24 mouse cellular contexts compared by ENCODE assay signal in genomic region chr3:85663826-85664225, GRCm38 (mm10).
DNase-seq lines count a peak whose midpoint lies in the region; ATAC-seq and TF ChIP-seq lines count a peak whose summit lies in the region.
"Had no signal": no experiment of that assay in that cellular context is flagged by ENCODE, and none has a peak within 500 bp of the region (broad histone marks: within the 10 kb centered on the region; RNA-seq: fewer than 3 reads in every experiment).

No protein-coding gene starts in this region.

- no peaks in the 10 kb centered on the region for H3K9me3 ChIP-seq in kidney, embryonic 14.5 days (ENCODE audit: control insufficient read depth, low read length)
- no peaks in the 10 kb centered on the region for H3K9me3 ChIP-seq in kidney, postnatal 0 days (replicated peaks; ENCODE audit: low read length)
- H3K9me3 ChIP-seq in embryonic facial prominence, embryonic 10.5 days = no peaks in the 10 kb centered on the region
- H3K9me3 ChIP-seq: forebrain, embryonic 15.5 days; hindbrain, embryonic 12.5 days; intestine, embryonic 15.5 days; liver, embryonic 12.5 days; midbrain, embryonic 12.5 days; neural tube, embryonic 13.5 days had no signal

- H3K4me2 ChIP-seq in kidney, embryonic 14.5 days (replicated peaks; ENCODE audit: low read depth, low read length) = no peak overlapping the region
- H3K4me2 ChIP-seq in kidney, postnatal 0 days (ENCODE audit: low read length) = no peak overlapping the region
- H3K4me2 ChIP-seq: forebrain, embryonic 15.5 days; hindbrain, embryonic 12.5 days; intestine, embryonic 15.5 days; liver, embryonic 12.5 days; midbrain, embryonic 12.5 days; neural tube, embryonic 13.5 days had no signal

- 72% methylated on average over 5 of the region's 5 CpGs for WGBS in kidney, adult 2 months
- 74% methylated on average over 5 of the region's 5 CpGs for WGBS in kidney, embryonic 14.5 days
- WGBS in kidney, postnatal 0 days = 81% methylated on average over 5 of the region's 5 CpGs
- 83% methylated on average over 5 of the region's 5 CpGs for WGBS in embryonic facial prominence, embryonic 10.5 days
- WGBS in cerebellum, adult 2 months = 97% methylated on average over 5 of the region's 5 CpGs

- H3K9ac ChIP-seq in kidney, embryonic 14.5 days (ENCODE audit: low read depth, low read length) = no peak overlapping the region
- H3K9ac ChIP-seq in kidney, postnatal 0 days (ENCODE audit: low read depth, low read length) = no peak overlapping the region
- H3K9ac ChIP-seq: forebrain, embryonic 15.5 days; hindbrain, embryonic 12.5 days; intestine, embryonic 15.5 days; liver, embryonic 12.5 days; liver, postnatal 0 days; midbrain, embryonic 12.5 days; neural tube, embryonic 13.5 days had no signal

- peak; percentile 64 for DNase-seq in kidney, adult 2 months
- DNase-seq in kidney, adult 9 months = peak; percentile 67
- no peak for DNase-seq in kidney, postnatal 0 days (ENCODE audit: low spot score)
- DNase-seq in kidney, postnatal 4 days = peak; percentile 26 to 40
- no peak for DNase-seq in embryonic facial prominence, embryonic 10.5 days (ENCODE audit: low spot score)
- no peak for DNase-seq in cerebellum, adult 2 months
- DNase-seq: adrenal gland, postnatal 25 days; gastrocnemius, adult 2 months; gastrocnemius, postnatal 36 days; heart, adult 2 months; heart, postnatal 14 days; left cerebral cortex, postnatal 4 days; liver, postnatal 0 days; lung, postnatal 36 days; thymus, postnatal 4 days had no signal

- no peak for TF ChIP-seq CTCF in kidney, adult 2 months (conservative IDR thresholded peaks at IDR 0.05; ENCODE audit: insufficient read depth, insufficient read length, low read depth, low read length)
- no peak for TF ChIP-seq CTCF in kidney, postnatal 0 days (IDR thresholded peaks at IDR 0.05; ENCODE audit: low read depth)
- no peak for TF ChIP-seq CTCF in cerebellum, adult 2 months (IDR thresholded peaks at IDR 0.05; ENCODE audit: borderline replicate concordance, insufficient read depth, low read depth, low read length)

- H3K27ac ChIP-seq in kidney, adult 2 months (ENCODE audit: insufficient read depth, low read depth, low read length) = no peak overlapping the region; the same call in 1 of the 2 replicates
- H3K27ac ChIP-seq in kidney, embryonic 14.5 days (ENCODE audit: low read depth, low read length) = no peak overlapping the region
- peak overlapping the region; percentile 54 for H3K27ac ChIP-seq in kidney, postnatal 0 days
- H3K27ac ChIP-seq in embryonic facial prominence, embryonic 10.5 days (replicated peaks) = no peak overlapping the region
- no peak overlapping the region for H3K27ac ChIP-seq in cerebellum, adult 2 months (ENCODE audit: insufficient read depth, low read length)
- H3K27ac ChIP-seq: gastrocnemius, adult 2 months; heart, adult 2 months; hindbrain, embryonic 12.5 days; hindbrain, postnatal 0 days; intestine, embryonic 15.5 days; liver, embryonic 12.5 days; midbrain, embryonic 12.5 days; neural tube, embryonic 13.5 days had no signal

- peaks cover 18% of the 10 kb centered on the region for H3K4me1 ChIP-seq in kidney, adult 2 months (ENCODE audit: control insufficient read depth, insufficient read depth, low read length)
- peaks cover 17% of the 10 kb centered on the region; the same call in 1 of the 2 replicates for H3K4me1 ChIP-seq in kidney, embryonic 14.5 days (ENCODE audit: control insufficient read depth, insufficient read depth, low read length)
- 0 out of 2 replicates have a peak, but pooled peaks cover 5% of the 10 kb centered on the region for H3K4me1 ChIP-seq in kidney, postnatal 0 days (replicated peaks; ENCODE audit: insufficient read depth, low read length)
- no peaks in the 10 kb centered on the region for H3K4me1 ChIP-seq in embryonic facial prominence, embryonic 10.5 days
- H3K4me1 ChIP-seq in cerebellum, adult 2 months (ENCODE audit: control insufficient read depth, insufficient read depth, low read length) = peaks cover 18% of the 10 kb centered on the region
- H3K4me1 ChIP-seq: intestine, embryonic 15.5 days; liver, embryonic 12.5 days; midbrain, embryonic 12.5 days had no signal

- no peaks in the 10 kb centered on the region; the same call in 1 of the 2 replicates for H3K36me3 ChIP-seq in kidney, adult 2 months (ENCODE audit: control insufficient read depth, insufficient read depth, low read length)
- H3K36me3 ChIP-seq in kidney, embryonic 14.5 days (ENCODE audit: control insufficient read depth, insufficient read depth, low read length) = no peaks in the 10 kb centered on the region
- no peaks in the 10 kb centered on the region for H3K36me3 ChIP-seq in kidney, postnatal 0 days (ENCODE audit: insufficient read depth, low read length)
- H3K36me3 ChIP-seq in embryonic facial prominence, embryonic 10.5 days (replicated peaks) = no peaks in the 10 kb centered on the region
- H3K36me3 ChIP-seq: forebrain, embryonic 15.5 days; hindbrain, embryonic 12.5 days; intestine, embryonic 15.5 days; liver, embryonic 12.5 days; midbrain, embryonic 12.5 days; neural tube, embryonic 13.5 days had no signal

- no peak for TF ChIP-seq POLR2A in kidney, adult 2 months (IDR thresholded peaks at IDR 0.05; ENCODE audit: low read depth, low read length)
- TF ChIP-seq POLR2A in cerebellum, adult 2 months (IDR thresholded peaks at IDR 0.05; ENCODE audit: borderline replicate concordance, insufficient read depth, low read length) = no peak

- no peak overlapping the region for H3K4me3 ChIP-seq in kidney, adult 2 months (ENCODE audit: insufficient read depth, low read depth, low read length)
- no peak overlapping the region for H3K4me3 ChIP-seq in kidney, embryonic 14.5 days (ENCODE audit: low read length)
- no peak overlapping the region for H3K4me3 ChIP-seq in kidney, postnatal 0 days (replicated peaks; ENCODE audit: low read depth, low read length)
- H3K4me3 ChIP-seq in embryonic facial prominence, embryonic 10.5 days = no peak overlapping the region
- no peak overlapping the region for H3K4me3 ChIP-seq in cerebellum, adult 2 months (replicated peaks; ENCODE audit: insufficient read depth, low read depth, low read length)
- H3K4me3 ChIP-seq: forebrain, embryonic 15.5 days; gastrocnemius, adult 2 months; heart, adult 2 months; hindbrain, embryonic 12.5 days; intestine, embryonic 15.5 days; liver, embryonic 12.5 days; midbrain, embryonic 12.5 days; neural tube, embryonic 13.5 days had no signal

- ATAC-seq in kidney, embryonic 14.5 days (ENCODE audit: low FRiP score, low TSS enrichment) = no peak
- no peak; the same call in 1 of the 2 replicates for ATAC-seq in kidney, postnatal 0 days (replicated peaks; ENCODE audit: low FRiP score, low read depth)
- ATAC-seq: CD4-positive, CD25-positive, alpha-beta regulatory T cell, adult 4 months; forebrain, embryonic 15.5 days; hindbrain, postnatal 0 days; intestine, embryonic 15.5 days; liver, embryonic 12.5 days; liver, postnatal 0 days had no signal

- H3K27me3 ChIP-seq in kidney, adult 2 months (replicated peaks; ENCODE audit: control insufficient read depth, insufficient read depth, low read length) = no peaks in the 10 kb centered on the region
- H3K27me3 ChIP-seq in kidney, embryonic 14.5 days (ENCODE audit: control insufficient read depth, insufficient read depth, low read length) = no peaks in the 10 kb centered on the region
- no peaks in the 10 kb centered on the region for H3K27me3 ChIP-seq in kidney, postnatal 0 days (ENCODE audit: insufficient read depth, low read length)
- no peaks in the 10 kb centered on the region for H3K27me3 ChIP-seq in embryonic facial prominence, embryonic 10.5 days (replicated peaks; ENCODE audit: low read depth, poor library complexity, severe bottlenecking)
- H3K27me3 ChIP-seq in cerebellum, adult 2 months (ENCODE audit: control insufficient read depth, insufficient read depth, low read length) = no peaks in the 10 kb centered on the region
- H3K27me3 ChIP-seq: forebrain, embryonic 15.5 days; hindbrain, embryonic 12.5 days; intestine, embryonic 15.5 days; midbrain, embryonic 12.5 days; neural tube, embryonic 13.5 days had no signal

Comparison
In these comparisons a context has a peak if more than half of its experiments do, and no peak if none do; other contexts are left out.
1. DNase-seq: peak in kidney, adult 2 months (single experiment), kidney, adult 9 months (single experiment) and kidney, postnatal 4 days (2 of 2); none in kidney, postnatal 0 days (single experiment), embryonic facial prominence, embryonic 10.5 days (single experiment) and cerebellum, adult 2 months (0 of 2).